Mouse (Mus musculus) hindbrain, embryonic 11.5 days (tissue): Measurements from ENCODE around the gene Ttll12. TPM values are rescaled to one million over a fixed set of nuclear protein-coding genes. Genes with fewer than 3 reads are reported as not detected.

Source experiments
- ATAC-seq: fragments of 200-750 bp; cut with Nextera tagmentation; 2 replicates; pipeline ENCODE4 v1.8.0; 2017; ENCODE audit warnings: mild to moderate bottlenecking, moderate TSS enrichment, moderate library complexity; ENCODE audit not compliant: low FRiP score
- DNase-seq: peaks from one replicate; pipeline ENCODE4 v3.0.0-alpha.2; 2015; ENCODE audit warnings: low spot score
- H3K27ac ChIP-seq: fragments of 300-500 bp; sonication (generic); 2 replicates; pipeline ENCODE4 v1.5.1; 2014; ENCODE audit warnings: mild to moderate bottlenecking, low read depth, low read length
- H3K27me3 ChIP-seq: fragments of 300-500 bp; sonication (generic); 2 replicates; pipeline ENCODE4 v1.6.1; 2014; ENCODE audit warnings: mild to moderate bottlenecking, low read length, moderate library complexity, mixed read lengths; ENCODE audit not compliant: control insufficient read depth, insufficient read depth
- H3K36me3 ChIP-seq: fragments of 300-500 bp; sonication (generic); 2 replicates; pipeline ENCODE4 v1.6.1; 2014; ENCODE audit warnings: mild to moderate bottlenecking, low read length, moderate library complexity, mixed read lengths; ENCODE audit not compliant: control insufficient read depth, insufficient read depth
- H3K4me1 ChIP-seq: fragments of 300-500 bp; sonication (generic); replicated peaks from 2 replicates; pipeline ENCODE4 v1.6.1; 2014; ENCODE audit warnings: low read length, mixed read lengths; ENCODE audit not compliant: control insufficient read depth, insufficient read depth
- H3K4me2 ChIP-seq: fragments of 300-500 bp; sonication (generic); replicated peaks from 2 replicates; pipeline ENCODE4 v1.6.1; 2014; ENCODE audit warnings: mild to moderate bottlenecking, low read depth, low read length
- H3K4me3 ChIP-seq: fragments of 300-500 bp; sonication (generic); 2 replicates; pipeline ENCODE4 v1.5.1; 2014; ENCODE audit warnings: low read depth, low read length
- H3K9ac ChIP-seq: fragments of 300-500 bp; sonication (generic); 2 replicates; pipeline ENCODE4 v1.6.1; 2014; ENCODE audit warnings: low read depth, low read length
- H3K9me3 ChIP-seq: fragments of 300-500 bp; sonication (generic); 2 replicates; pipeline ENCODE4 v1.6.1; 2016; ENCODE audit warnings: low read length; ENCODE audit not compliant: control insufficient read depth
- WGBS: fragments of 180-500 bp; shearing (Covaris S2); extraction: QIAGEN DNeasy Blood & Tissue Kit; methylation state at CpG from one replicate; pipeline ENCODE4 v1.1.7; 2014; 5-methylcytosine and 5-hydroxymethylcytosine counted together
- polyA plus RNA-seq: library from polyadenylated mRNA; unstranded; fragments of >200 nt; fragmentation: Nextera tagmentation; extraction: Ambion mirVana; gene quantifications from 2 replicates; pipeline ENCODE4 v1.2.1, GENCODE M21; 2014

Gene Ttll12
- polyA plus RNA-seq, 1 experiment from 2014 or later, result 43.4 TPM

DNA sequence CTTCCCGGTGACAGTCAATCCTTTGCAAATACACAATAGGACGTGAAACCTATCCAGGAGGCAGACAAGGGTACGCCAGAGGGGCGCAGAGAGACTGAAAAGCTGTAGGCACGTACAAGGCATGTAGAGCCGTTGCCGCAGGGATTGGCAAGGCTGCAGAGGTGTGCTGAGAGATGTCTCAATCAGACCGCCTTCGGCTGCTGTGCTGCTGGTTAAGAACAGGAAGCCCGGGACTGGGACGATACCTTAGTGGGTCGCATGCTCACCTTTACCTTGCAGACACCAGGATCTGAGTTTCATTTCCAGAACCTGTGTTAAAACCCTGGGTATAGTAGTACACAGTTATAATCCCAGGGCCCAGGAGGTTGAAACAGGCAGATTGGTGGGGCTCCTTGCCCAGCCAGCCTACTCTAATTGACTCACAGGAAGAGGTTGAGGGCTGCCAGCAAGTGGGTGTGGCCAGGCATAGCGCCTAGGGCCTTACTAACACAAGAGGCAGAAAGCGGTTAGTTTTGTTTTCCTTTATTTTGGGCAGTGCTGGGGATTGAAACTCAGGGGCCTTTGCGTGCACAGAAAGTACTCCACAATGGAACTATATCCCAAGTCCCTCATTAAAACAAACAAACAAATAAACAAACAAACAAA, 32.2 kb downstream of the Ttll12 start:
- no peaks in the 10 kb centered on the region for H3K36me3 ChIP-seq
- peak overlapping the region; percentile 85 for H3K4me2 ChIP-seq
- 35% methylated on average over 15 of the region's 15 CpGs for WGBS
- DNase-seq (peak; percentile 36), ATAC-seq (no peak)
- peaks cover 9% of the 10 kb centered on the region for H3K27me3 ChIP-seq
- 0 out of 2 replicates have a peak, but pooled peaks cover 6% of the 10 kb centered on the region for H3K4me1 ChIP-seq
- H3K4me3 ChIP-seq, result no peak overlapping the region; the same call in 1 of the 2 replicates
- no peak overlapping the region for H3K9ac ChIP-seq
- no peaks in the 10 kb centered on the region for H3K9me3 ChIP-seq
- H3K27ac ChIP-seq, result no peak overlapping the region

DNA sequence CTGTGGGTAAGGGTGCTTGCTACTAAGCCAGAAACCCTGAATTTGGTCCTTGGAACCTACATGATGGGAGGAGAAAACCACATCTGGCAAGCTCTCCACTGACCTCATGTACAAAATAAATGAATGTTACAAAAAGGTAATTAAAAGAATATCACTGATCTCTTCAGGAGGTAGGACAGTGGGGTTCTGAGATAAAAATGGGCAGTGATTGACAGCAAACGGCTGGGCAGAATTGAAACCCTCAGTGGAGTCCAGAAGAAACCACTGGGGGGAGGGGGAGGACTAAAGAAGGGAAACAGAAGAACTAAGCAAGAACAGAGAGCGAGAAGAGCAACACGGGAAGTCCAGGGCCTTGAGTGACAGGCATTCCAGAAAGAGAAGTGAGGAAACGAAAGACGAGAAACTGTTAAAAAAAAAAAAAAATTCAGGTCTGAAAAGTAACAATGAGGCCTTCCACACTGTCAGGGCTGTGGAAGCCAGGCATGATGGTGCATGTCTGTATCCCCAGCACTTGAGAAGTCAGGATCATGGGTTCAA, 33.9 kb downstream of the Ttll12 start:
- DNase-seq, result no peak
- H3K4me3 ChIP-seq, result no peak overlapping the region
- H3K9me3 ChIP-seq, result no peaks in the 10 kb centered on the region
- no peaks in the 10 kb centered on the region for H3K36me3 ChIP-seq
- no peak overlapping the region for H3K4me2 ChIP-seq
- H3K27me3 ChIP-seq, result peaks cover 9% of the 10 kb centered on the region
- WGBS, result 59% methylated on average over 5 of the region's 5 CpGs
- H3K4me1 ChIP-seq, result 0 out of 2 replicates have a peak, but pooled peaks cover 6% of the 10 kb centered on the region
- no peak overlapping the region for H3K9ac ChIP-seq
- H3K27ac ChIP-seq, result no peak overlapping the region
- ATAC-seq, result no peak

DNA sequence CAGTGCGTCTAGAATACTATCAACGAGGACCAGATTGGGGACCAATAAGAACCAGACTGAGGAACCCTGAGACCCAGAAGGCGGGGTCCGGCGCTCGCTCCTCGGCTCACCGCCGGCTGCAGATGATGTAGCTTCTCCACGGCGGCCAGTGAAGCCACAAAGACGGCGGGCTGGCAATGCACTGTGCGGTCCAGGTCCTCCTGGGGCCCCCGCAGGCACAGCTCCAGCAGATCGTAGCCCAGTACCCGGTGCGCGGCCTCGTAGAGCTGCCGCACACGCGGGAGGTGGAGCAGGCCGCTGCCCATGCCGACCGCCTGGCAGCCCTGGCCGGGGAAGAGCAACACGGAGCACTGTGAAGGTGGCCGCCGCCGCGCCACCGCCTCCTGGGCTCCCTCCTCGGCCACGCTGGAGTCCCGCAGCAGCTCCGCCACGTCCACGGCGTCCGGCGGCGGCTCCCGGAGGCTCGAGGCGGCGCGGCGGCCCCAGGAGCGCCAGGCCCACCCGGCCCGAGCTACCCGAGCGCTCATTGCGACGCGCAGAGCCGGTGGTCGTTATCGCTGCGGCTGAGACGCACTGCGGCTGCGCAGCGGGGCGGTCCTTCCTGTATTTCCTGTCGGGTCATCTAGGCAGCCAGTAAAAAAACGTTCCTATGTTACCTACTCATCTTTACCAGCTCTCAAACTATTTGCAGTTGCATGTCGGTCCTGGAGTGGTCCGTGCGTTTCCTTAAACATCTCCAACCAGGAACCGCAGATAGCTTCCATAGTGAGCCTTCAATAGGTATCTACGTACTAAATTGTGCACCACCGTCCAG, 39.6 kb downstream of the Ttll12 start:
- DNase-seq (peak; percentile 92), ATAC-seq (peak; percentile 87)
- H3K27me3 ChIP-seq, result no peaks in the 10 kb centered on the region
- H3K4me3 ChIP-seq, result peak overlapping the region; percentile 92
- peak overlapping the region; percentile 98 for H3K9ac ChIP-seq
- WGBS, result under 1% methylated on average over 68 of the region's 74 CpGs
- no peaks in the 10 kb centered on the region for H3K9me3 ChIP-seq
- H3K4me1 ChIP-seq, result no peaks in the 10 kb centered on the region
- no peaks in the 10 kb centered on the region for H3K36me3 ChIP-seq
- peak overlapping the region; percentile 93 for H3K27ac ChIP-seq
- peak overlapping the region; percentile 84 for H3K4me2 ChIP-seq

DNA sequence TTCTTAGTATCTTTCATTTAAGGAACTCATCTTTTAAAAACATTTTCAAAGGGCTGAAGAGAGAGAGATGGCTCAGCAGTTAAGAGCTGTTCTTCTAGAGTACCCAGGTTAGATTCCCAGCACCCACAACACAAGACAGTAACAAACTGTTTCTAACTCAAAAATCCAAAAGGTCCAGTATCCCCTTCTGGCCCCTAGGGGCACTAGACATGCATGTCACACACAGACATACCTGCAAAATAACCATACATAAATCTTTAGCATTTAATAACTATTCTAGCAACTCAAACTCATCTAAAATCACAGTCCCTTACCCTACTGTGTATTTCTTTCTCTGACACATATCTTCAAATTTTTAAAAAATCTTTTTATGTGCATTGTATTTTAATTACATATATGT, 41.1 kb downstream of the Ttll12 start:
- DNase-seq, result no peak
- H3K36me3 ChIP-seq, result no peaks in the 10 kb centered on the region
- no peaks in the 10 kb centered on the region for H3K27me3 ChIP-seq
- no peak overlapping the region for H3K27ac ChIP-seq
- H3K4me3 ChIP-seq, result no peak overlapping the region
- no peak for ATAC-seq
- no peaks in the 10 kb centered on the region for H3K9me3 ChIP-seq
- H3K4me2 ChIP-seq, result no peak overlapping the region
- no peak overlapping the region for H3K9ac ChIP-seq
- no peaks in the 10 kb centered on the region for H3K4me1 ChIP-seq

DNA sequence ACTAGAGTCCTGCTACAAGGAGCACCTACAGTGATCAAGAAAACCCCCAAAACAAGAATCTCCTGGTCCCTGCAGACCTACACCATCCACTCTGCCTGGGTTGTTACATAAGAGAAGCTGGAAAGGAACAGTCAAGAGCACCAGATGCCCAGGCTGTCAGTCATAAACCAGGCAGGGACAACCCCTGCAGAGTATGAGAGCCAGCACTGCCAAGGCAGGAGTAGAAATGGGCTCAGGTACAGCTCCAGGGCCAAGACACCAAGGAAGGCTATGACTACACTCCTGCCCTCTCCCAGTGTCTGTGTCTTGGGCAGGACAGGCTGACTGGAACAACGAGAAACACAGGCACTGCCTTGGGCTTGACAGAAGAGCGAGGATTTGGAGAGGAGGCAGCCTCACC, 44.8 kb downstream of the Ttll12 start:
- Histone ChIP-seq H3K36me3 (0 out of 2 replicates have a peak, but pooled peaks cover 3% of the 10 kb centered on the region), H3K4me1 (no peaks in the 10 kb centered on the region), H3K27me3 (no peaks in the 10 kb centered on the region), H3K9ac (no peak overlapping the region), H3K4me3 (no peak overlapping the region), H3K9me3 (no peaks in the 10 kb centered on the region), H3K27ac (no peak overlapping the region), H3K4me2 (no peak overlapping the region)
- DNase-seq, result no peak
- WGBS, result 98% methylated on average over 2 of the region's 2 CpGs
- no peak for ATAC-seq

DNA sequence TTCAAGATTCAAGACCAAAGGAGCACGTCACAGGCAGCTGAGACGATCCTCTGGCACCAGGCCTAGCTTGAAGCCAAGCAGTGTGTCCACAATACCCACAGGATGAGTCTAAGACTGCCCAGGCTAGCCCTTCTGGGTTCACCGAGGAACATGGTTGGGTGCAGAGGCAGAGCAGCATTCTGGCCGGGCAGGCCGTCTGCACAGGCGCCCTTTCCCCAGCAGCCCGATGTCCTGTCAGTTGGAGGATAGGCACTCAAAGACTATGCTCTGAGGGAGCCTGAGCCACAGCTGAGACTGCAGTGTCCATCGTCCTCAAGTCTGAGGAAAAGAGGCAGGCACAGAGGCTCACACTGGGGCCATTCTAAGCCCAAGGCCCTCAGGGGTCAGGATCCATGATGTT, 47.8 kb downstream of the Ttll12 start:
- ATAC-seq (no peak), DNase-seq (no peak)
- no peak overlapping the region for H3K9ac ChIP-seq
- no peaks in the 10 kb centered on the region for H3K27me3 ChIP-seq
- H3K4me2 ChIP-seq, result no peak overlapping the region
- WGBS, result 88% methylated on average over 8 of the region's 8 CpGs
- 0 out of 2 replicates have a peak, but pooled peaks cover 3% of the 10 kb centered on the region for H3K36me3 ChIP-seq
- H3K9me3 ChIP-seq, result no peaks in the 10 kb centered on the region
- no peak overlapping the region for H3K4me3 ChIP-seq
- no peaks in the 10 kb centered on the region for H3K4me1 ChIP-seq
- no peak overlapping the region for H3K27ac ChIP-seq

DNA sequence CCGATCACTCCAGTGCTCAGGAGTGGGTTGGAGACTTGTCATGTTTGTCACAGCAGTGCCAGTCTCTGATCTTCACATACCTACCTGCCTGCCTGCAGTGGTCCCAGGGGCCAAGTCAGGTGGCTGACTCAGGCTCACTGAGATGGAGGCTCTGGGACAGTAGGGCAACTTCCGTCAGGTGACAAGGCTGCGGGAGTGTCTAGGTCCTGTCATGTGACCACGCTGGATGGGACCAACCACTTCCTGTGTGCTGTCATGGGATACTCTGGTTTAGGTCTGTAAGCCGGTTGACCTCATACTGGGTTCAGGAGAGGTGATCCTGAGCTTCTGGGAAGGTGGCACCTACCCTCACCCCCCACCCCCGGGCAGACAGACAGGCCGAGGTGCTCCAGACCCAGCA, 48.9 kb downstream of the Ttll12 start:
- Histone ChIP-seq H3K4me1 (no peaks in the 10 kb centered on the region), H3K36me3 (0 out of 2 replicates have a peak, but pooled peaks cover 3% of the 10 kb centered on the region), H3K27ac (no peak overlapping the region), H3K27me3 (no peaks in the 10 kb centered on the region), H3K9me3 (no peaks in the 10 kb centered on the region), H3K9ac (no peak overlapping the region), H3K4me3 (no peak overlapping the region), H3K4me2 (no peak overlapping the region)
- DNase-seq (no peak), ATAC-seq (no peak)
- 91% methylated on average over 7 of the region's 7 CpGs for WGBS

DNA sequence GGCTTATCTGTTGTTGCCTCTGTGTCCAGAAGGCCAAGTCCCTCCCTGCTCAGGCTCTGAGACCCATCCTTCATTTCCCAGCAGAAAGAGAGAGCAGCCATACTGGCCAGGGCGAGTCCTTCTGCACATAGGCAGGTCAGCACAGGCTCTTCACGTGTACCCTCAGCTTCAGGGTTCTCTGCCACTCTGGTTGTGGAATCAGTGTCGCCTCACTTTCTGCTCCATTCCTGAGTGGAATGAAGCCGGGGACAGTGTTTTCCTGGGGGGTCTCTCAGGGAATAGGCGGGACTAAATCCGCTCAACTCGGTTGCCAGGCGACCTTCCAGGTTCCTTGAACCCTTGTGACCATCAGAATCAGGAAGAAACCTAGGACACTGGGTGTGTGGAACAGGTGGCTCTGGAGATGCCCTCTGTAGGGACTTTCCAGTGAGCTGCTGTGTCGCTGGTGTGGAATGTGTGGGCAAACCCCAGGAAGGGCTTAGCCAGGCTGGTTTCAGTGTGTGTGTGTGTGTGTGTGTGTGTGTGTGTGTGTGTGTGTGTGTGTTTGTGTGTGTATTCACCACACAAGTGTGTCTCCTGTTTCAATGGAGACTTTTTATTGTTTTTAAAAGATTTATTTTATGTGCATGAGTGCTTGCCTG, 53.2 kb downstream of the Ttll12 start:
- H3K9me3 ChIP-seq, result no peaks in the 10 kb centered on the region

More for the DNA sequence above, 53.2 kb downstream of the Ttll12 start:
- WGBS, result 84% methylated on average over 9 of the region's 9 CpGs
- Histone ChIP-seq H3K27me3 (no peaks in the 10 kb centered on the region), H3K9ac (no peak overlapping the region), H3K27ac (no peak overlapping the region), H3K4me2 (no peak overlapping the region), H3K4me3 (no peak overlapping the region), H3K36me3 (0 out of 2 replicates have a peak, but pooled peaks cover under 1% of the 10 kb centered on the region), H3K4me1 (no peaks in the 10 kb centered on the region)
- DNase-seq, result no peak
- ATAC-seq, result no peak
